Mouse (Mus musculus) heart, embryonic 12.5 days (tissue): ENCODE measurements at regions not wholly inside any gene's neighbourhood (a gene's known extent, or its start where the extent isn't known, plus 50 kb on each side); places are given as distances from the start of the nearest gene placed in this dataset.

Experiments
- ATAC-seq: fragments of 200-750 bp; cut with Nextera tagmentation; 2 replicates; pipeline ENCODE4 v1.8.0; 2017; ENCODE audit warnings: moderate TSS enrichment, moderate library complexity; ENCODE audit not compliant: insufficient number of reproducible peaks, low FRiP score
- H3K27ac ChIP-seq: fragments of 300-500 bp; sonication (generic); 2 replicates; pipeline ENCODE4 v1.5.1; 2016; ENCODE audit warnings: mild to moderate bottlenecking, moderate library complexity; ENCODE audit not compliant: poor library complexity, severe bottlenecking
- H3K27me3 ChIP-seq: fragments of 300-500 bp; sonication (generic); replicated peaks from 2 replicates; pipeline ENCODE4 v1.6.1; 2016; ENCODE audit warnings: mild to moderate bottlenecking, moderate library complexity
- H3K36me3 ChIP-seq: fragments of 300-500 bp; sonication (generic); 2 replicates; pipeline ENCODE4 v1.6.1; 2016; ENCODE audit warnings: mild to moderate bottlenecking, moderate library complexity
- H3K4me1 ChIP-seq: fragments of 300-500 bp; sonication (generic); replicated peaks from 2 replicates; pipeline ENCODE4 v1.6.1; 2016; ENCODE audit warnings: mild to moderate bottlenecking
- H3K4me2 ChIP-seq: fragments of 300-500 bp; sonication (generic); 2 replicates; pipeline ENCODE4 v1.6.1; 2016; ENCODE audit warnings: mild to moderate bottlenecking, moderate library complexity
- H3K4me3 ChIP-seq: fragments of 300-500 bp; sonication (generic); 2 replicates; pipeline ENCODE4 v1.5.1; 2016; ENCODE audit warnings: mild to moderate bottlenecking
- H3K9ac ChIP-seq: fragments of 300-500 bp; sonication (generic); 2 replicates; pipeline ENCODE4 v1.6.1; 2016; ENCODE audit warnings: mild to moderate bottlenecking, moderate library complexity
- H3K9me3 ChIP-seq: fragments of 300-500 bp; sonication (generic); replicated peaks from 2 replicates; pipeline ENCODE4 v1.6.1; 2016; ENCODE audit warnings: mild to moderate bottlenecking, moderate library complexity
- WGBS: fragments of 180-500 bp; shearing (Covaris S2); methylation state at CpG from one replicate; pipeline ENCODE4 v1.1.7; 2016; 5-methylcytosine and 5-hydroxymethylcytosine counted together

DNA sequence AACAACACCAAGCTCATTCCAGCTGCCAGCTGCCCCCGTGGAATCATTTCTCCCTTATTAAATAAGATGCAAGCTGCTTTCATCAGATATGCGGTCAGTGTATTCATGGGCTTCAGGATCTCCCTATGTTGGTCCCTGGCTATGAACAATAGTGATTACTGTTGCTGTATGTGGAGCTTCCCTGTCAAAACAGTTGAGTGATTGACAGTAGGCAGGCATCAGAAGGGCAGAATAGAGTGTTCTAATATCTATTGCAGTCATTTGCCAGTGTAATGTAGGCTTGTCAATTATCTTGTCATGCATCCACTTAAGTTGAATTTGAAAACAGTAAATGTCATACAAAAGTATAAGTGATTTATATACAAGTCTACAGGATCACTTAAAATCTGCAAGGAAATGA, 100.2 kb upstream of the B3galt2 start:
- WGBS = 82% methylated on average over 2 of the region's 2 CpGs
- Histone ChIP-seq H3K4me3 (no peak overlapping the region), H3K4me2 (no peak overlapping the region), H3K27ac (no peak overlapping the region), H3K36me3 (no peaks in the 10 kb centered on the region), H3K9me3 (no peaks in the 10 kb centered on the region), H3K4me1 (peaks cover 6% of the 10 kb centered on the region), H3K9ac (no peak overlapping the region), H3K27me3 (no peaks in the 10 kb centered on the region)
- ATAC-seq = no peak

DNA sequence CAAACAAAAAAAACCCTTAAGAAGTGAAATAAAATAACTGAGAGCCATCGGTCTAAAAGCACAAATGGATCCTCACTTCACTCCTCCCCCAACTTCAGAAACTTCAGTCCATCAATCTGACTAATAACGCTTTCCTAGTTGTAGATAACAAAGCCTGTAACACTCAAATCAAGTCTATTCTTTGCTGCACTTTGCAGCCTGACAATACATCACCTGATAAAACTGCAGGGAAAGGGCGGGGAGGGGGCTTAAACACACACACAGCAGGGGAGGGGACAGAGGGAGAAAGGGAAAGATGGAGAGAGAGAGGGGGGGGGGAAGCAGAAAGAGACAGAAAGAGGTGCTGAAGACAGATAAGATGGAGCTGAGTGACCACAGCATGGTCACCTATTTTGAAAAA, 99.8 kb upstream of the B3galt2 start:
- WGBS = 16% methylated on average over 3 of the region's 3 CpGs
- no peak overlapping the region; the same call in 1 of the 2 replicates for H3K4me2 ChIP-seq
- H3K27me3 ChIP-seq = no peaks in the 10 kb centered on the region
- peaks cover 6% of the 10 kb centered on the region for H3K4me1 ChIP-seq
- H3K27ac ChIP-seq = no peak overlapping the region
- H3K4me3 ChIP-seq = no peak overlapping the region
- ATAC-seq = no peak
- H3K36me3 ChIP-seq = no peaks in the 10 kb centered on the region
- no peaks in the 10 kb centered on the region for H3K9me3 ChIP-seq
- no peak overlapping the region for H3K9ac ChIP-seq
